Mouse (Mus musculus): ENCODE data around the gene Fbxo17.

GRCm38 (mm10) chr7:28732341-28733142 lies 15.9 kb downstream of the Fbxo17 start:
- TF ChIP-seq GATA1 (IDR thresholded peaks at IDR 0.05; ENCODE audit: borderline replicate concordance, low read length) (no peak), FLI1 (IDR thresholded peaks at IDR 0.05; ENCODE audit: low read length) (no peak)

Data from megakaryocyte, embryonic 14.5 days (primary cell).